ENCODE assay signal across 11 mouse cellular contexts in genomic region chr5:103021479-103021878, GRCm38 (mm10).
DNase-seq lines count a peak whose midpoint lies in the region; ATAC-seq lines count a peak whose summit lies in the region.
"Had no signal": no experiment of that assay in that cellular context is flagged by ENCODE, and none has a peak within 500 bp of the region (broad histone marks: within the 10 kb centered on the region; RNA-seq: fewer than 3 reads in every experiment).

No protein-coding gene starts in this region.

- no peaks in the 10 kb centered on the region for H3K27me3 ChIP-seq in neural tube, embryonic 13.5 days
- no peaks in the 10 kb centered on the region for H3K27me3 ChIP-seq in hindbrain, embryonic 14.5 days (ENCODE audit: control insufficient read depth, insufficient read depth, low read length)
- H3K27me3 ChIP-seq in neural tube, embryonic 15.5 days (replicated peaks): no peaks in the 10 kb centered on the region
- H3K27me3 ChIP-seq in kidney, embryonic 15.5 days: no peaks in the 10 kb centered on the region
- H3K27me3 ChIP-seq: liver, embryonic 12.5 days had no signal

- H3K9me3 ChIP-seq in neural tube, embryonic 13.5 days: peaks cover 5% of the 10 kb centered on the region
- H3K9me3 ChIP-seq in hindbrain, embryonic 14.5 days (ENCODE audit: control insufficient read depth, low read length): no peaks in the 10 kb centered on the region
- no peaks in the 10 kb centered on the region for H3K9me3 ChIP-seq in neural tube, embryonic 15.5 days (replicated peaks)
- H3K9me3 ChIP-seq in kidney, embryonic 15.5 days (replicated peaks): no peaks in the 10 kb centered on the region
- H3K9me3 ChIP-seq: liver, embryonic 12.5 days had no signal

- no peaks in the 10 kb centered on the region for H3K36me3 ChIP-seq in neural tube, embryonic 13.5 days
- no peaks in the 10 kb centered on the region for H3K36me3 ChIP-seq in hindbrain, embryonic 14.5 days (replicated peaks; ENCODE audit: control insufficient read depth, insufficient read depth)
- no peaks in the 10 kb centered on the region for H3K36me3 ChIP-seq in neural tube, embryonic 15.5 days
- no peaks in the 10 kb centered on the region for H3K36me3 ChIP-seq in kidney, embryonic 15.5 days
- H3K36me3 ChIP-seq: liver, embryonic 12.5 days had no signal

- no peak overlapping the region for H3K4me3 ChIP-seq in neural tube, embryonic 13.5 days
- no peak overlapping the region for H3K4me3 ChIP-seq in hindbrain, embryonic 14.5 days (replicated peaks; ENCODE audit: low read length)
- no peak overlapping the region for H3K4me3 ChIP-seq in neural tube, embryonic 15.5 days (replicated peaks)
- no peak overlapping the region for H3K4me3 ChIP-seq in kidney, embryonic 15.5 days (replicated peaks)
- H3K4me3 ChIP-seq: gastrocnemius, adult 2 months; liver, embryonic 12.5 days had no signal

- no peak for ATAC-seq in cerebellum, adult (ENCODE audit: insufficient number of reproducible peaks, low FRiP score, low TSS enrichment)
- ATAC-seq in neural tube, embryonic 13.5 days (ENCODE audit: low read depth): 0 out of 2 replicates have a peak, but pooled peaks have one; percentile 38
- peak; percentile 66; the same call in 1 of the 2 replicates for ATAC-seq in hindbrain, embryonic 14.5 days (ENCODE audit: low FRiP score)
- peak; percentile 61; the same call in 1 of the 2 replicates for ATAC-seq in neural tube, embryonic 15.5 days (ENCODE audit: low FRiP score)
- ATAC-seq in kidney, embryonic 15.5 days (replicated peaks; ENCODE audit: low FRiP score): no peak
- ATAC-seq: liver, embryonic 12.5 days had no signal

- 65% methylated on average over 8 of the region's 8 CpGs for WGBS in neural tube, embryonic 13.5 days
- WGBS in hindbrain, embryonic 14.5 days: 53% methylated on average over 8 of the region's 8 CpGs
- WGBS in neural tube, embryonic 15.5 days: 58% methylated on average over 8 of the region's 8 CpGs
- WGBS in kidney, embryonic 15.5 days: 70% methylated on average over 8 of the region's 8 CpGs

- DNase-seq in cerebellum, adult 9-11 months: peak; percentile 30
- no peak for DNase-seq in neural tube, embryonic 10.5 days (ENCODE audit: extremely low spot score, low spot score)
- peak; percentile 49 for DNase-seq in hindbrain, embryonic 14.5 days (ENCODE audit: low spot score)
- DNase-seq in embryo, embryonic 10.5 days (ENCODE audit: low spot score): no peak
- DNase-seq: gastrocnemius, adult 2 months; kidney, adult 8-10 months had no signal

- H3K4me1 ChIP-seq in neural tube, embryonic 13.5 days (replicated peaks): peaks cover 33% of the 10 kb centered on the region
- H3K4me1 ChIP-seq in hindbrain, embryonic 14.5 days (replicated peaks; ENCODE audit: control insufficient read depth, insufficient read depth, low read length): peaks cover 17% of the 10 kb centered on the region
- peaks cover 22% of the 10 kb centered on the region for H3K4me1 ChIP-seq in neural tube, embryonic 15.5 days
- no peaks in the 10 kb centered on the region for H3K4me1 ChIP-seq in kidney, embryonic 15.5 days
- H3K4me1 ChIP-seq: liver, embryonic 12.5 days had no signal

- H3K4me2 ChIP-seq in neural tube, embryonic 13.5 days: no peak overlapping the region
- no peak overlapping the region for H3K4me2 ChIP-seq in hindbrain, embryonic 14.5 days (replicated peaks)
- H3K4me2 ChIP-seq in neural tube, embryonic 15.5 days: no peak overlapping the region
- no peak overlapping the region for H3K4me2 ChIP-seq in kidney, embryonic 15.5 days
- H3K4me2 ChIP-seq: liver, embryonic 12.5 days had no signal

- no peak overlapping the region; the same call in 1 of the 2 replicates for H3K27ac ChIP-seq in neural tube, embryonic 13.5 days (replicated peaks)
- H3K27ac ChIP-seq in hindbrain, embryonic 14.5 days: peak overlapping the region; percentile 26
- 0 out of 2 replicates have a peak overlapping the region, but pooled peaks have one; percentile 11 for H3K27ac ChIP-seq in neural tube, embryonic 15.5 days (replicated peaks)
- no peak overlapping the region for H3K27ac ChIP-seq in kidney, embryonic 15.5 days
- H3K27ac ChIP-seq: gastrocnemius, adult 2 months; liver, embryonic 12.5 days had no signal

- H3K9ac ChIP-seq in neural tube, embryonic 13.5 days: no peak overlapping the region
- no peak overlapping the region for H3K9ac ChIP-seq in hindbrain, embryonic 14.5 days
- no peak overlapping the region for H3K9ac ChIP-seq in neural tube, embryonic 15.5 days (replicated peaks)
- H3K9ac ChIP-seq in kidney, embryonic 15.5 days: no peak overlapping the region
- H3K9ac ChIP-seq: liver, embryonic 12.5 days had no signal

Comparison
In these comparisons a context has a peak if more than half of its experiments do, and no peak if none do; other contexts are left out.
1. H3K27ac ChIP-seq: peak in hindbrain, embryonic 14.5 days (single experiment) and neural tube, embryonic 15.5 days (single experiment); none in neural tube, embryonic 13.5 days (single experiment) and kidney, embryonic 15.5 days (single experiment).
2. DNase-seq: peak in cerebellum, adult 9-11 months (single experiment) and hindbrain, embryonic 14.5 days (single experiment); none in neural tube, embryonic 10.5 days (single experiment) and embryo, embryonic 10.5 days (single experiment).
3. ATAC-seq: peak in neural tube, embryonic 13.5 days (single experiment), hindbrain, embryonic 14.5 days (single experiment) and neural tube, embryonic 15.5 days (single experiment); none in cerebellum, adult (single experiment) and kidney, embryonic 15.5 days (single experiment).